Mouse (Mus musculus): ENCODE data around the gene Amz2. TPM values are rescaled to one million over a fixed set of nuclear protein-coding genes. Genes with fewer than 3 reads are reported as not detected.
A peak's percentile ranks its signal among the peaks of the same experiment; 100 is the strongest.

The Amz2 gene
- polyA plus RNA-seq (2014; fragmentation: Nextera tagmentation; extraction: Ambion mirVana), result 46.8 and 48.7 TPM in 2 replicates

DNA sequence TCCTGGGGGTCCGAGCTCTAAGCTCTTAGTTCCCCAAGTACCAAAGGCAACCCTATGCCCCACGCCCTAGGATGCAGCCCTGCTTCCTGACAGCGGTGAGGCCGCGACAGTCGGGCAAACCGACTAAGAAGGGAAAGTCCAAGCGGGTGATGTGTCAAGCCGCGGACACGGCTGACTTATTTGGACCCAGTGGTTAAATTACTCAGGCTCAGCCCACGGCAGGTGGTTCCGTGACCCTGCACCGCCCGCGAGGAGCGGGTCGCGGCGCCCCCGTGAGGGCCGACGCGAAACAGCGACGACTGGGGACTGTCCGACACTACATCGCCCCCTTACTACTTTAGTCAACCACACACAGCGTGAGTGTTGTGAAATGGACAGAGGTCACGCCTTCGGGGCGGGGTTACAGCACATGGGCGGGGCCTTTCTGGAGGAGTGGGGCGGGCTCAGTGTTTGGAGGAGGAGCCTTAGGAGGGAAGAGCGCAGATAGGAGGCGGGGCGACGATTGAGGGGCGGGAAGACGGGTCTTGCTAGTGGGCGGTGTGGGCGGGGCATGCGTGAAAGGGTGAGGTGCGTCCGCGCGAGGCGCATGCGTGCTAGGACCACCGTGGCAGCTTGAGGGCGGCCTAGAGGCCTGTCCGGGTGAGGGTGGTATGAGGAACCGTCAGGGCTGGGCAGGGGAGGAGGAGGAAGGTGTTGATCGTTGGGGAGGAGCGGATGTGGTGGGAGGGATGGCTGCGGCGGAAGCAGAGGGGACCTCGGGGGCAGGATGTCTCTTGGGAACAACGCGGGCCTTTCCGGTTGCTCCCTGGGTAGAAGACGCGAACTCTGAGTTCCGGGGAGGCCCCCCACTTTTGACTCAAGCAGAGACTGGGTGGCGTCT is at the start of gene Amz2:
Gene Amz2 (plus strand): TSS at position 555 of the 880 bp plus-strand sequence.
- Histone ChIP-seq H3K4me3 (ENCODE audit: low read depth, low read length) (peak within 1 kb of the TSS; percentile 57), H3K27me3 (ENCODE audit: control insufficient read depth, insufficient read depth, low read length) (no peaks in the 10 kb centered on the region), H3K36me3 (replicated peaks; ENCODE audit: control insufficient read depth, insufficient read depth, low read depth, low read length) (no peaks in the 10 kb centered on the region), H3K4me2 (ENCODE audit: low read depth, low read length) (peak within 1 kb of the TSS; percentile 58), H3K27ac (replicated peaks; ENCODE audit: low read depth, low read length) (peak within 1 kb of the TSS; percentile 29; the same call in 1 of the 2 replicates), H3K9me3 (replicated peaks; ENCODE audit: control insufficient read depth, low read length) (no peaks in the 10 kb centered on the region), H3K9ac (replicated peaks; ENCODE audit: low read length) (peak within 1 kb of the TSS; percentile 76), H3K4me1 (ENCODE audit: control insufficient read depth, insufficient read depth, low read length) (no peaks in the 10 kb centered on the region)
- 1% methylated on average over 64 of the region's 65 CpGs for WGBS
- peak; percentile 99 for DNase-seq (ENCODE audit: low spot score)
- ATAC-seq (replicated peaks; ENCODE audit: insufficient number of reproducible peaks, low FRiP score, low TSS enrichment, low read depth), result peak; percentile 96

DNA sequence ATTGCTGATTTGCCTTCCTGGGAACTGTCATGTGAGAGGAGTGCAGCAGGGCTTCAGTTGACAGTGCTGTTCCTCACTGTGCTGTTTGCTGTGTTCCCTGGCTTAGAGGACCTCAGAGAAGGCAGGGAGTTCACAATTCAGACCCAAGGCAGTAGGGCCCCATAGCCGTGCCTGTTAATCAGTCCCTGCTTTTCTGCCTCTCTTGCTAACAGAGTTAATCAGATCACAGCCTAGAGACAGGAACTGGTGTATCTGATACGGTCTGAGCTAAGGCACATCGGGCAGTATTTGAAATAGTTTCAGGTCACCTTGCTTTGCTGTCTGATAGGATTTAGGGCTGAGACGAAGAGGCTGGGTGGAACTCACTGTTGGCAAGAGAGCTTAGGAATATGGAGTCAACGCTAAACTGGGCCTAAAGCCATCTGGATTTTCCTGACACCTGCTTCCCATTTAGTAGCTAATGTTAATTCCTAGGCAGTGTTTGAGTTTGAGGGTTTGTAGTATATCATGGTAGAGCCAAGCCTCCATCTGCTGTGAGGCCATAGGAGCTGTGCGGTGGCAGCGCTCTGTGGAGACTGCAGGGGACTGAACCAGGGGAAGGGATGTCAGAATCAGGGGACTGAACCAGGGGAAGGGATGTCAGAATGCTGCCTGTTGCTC is 49.1 kb upstream of the Amz2 start:
- Histone ChIP-seq H3K4me3 (ENCODE audit: low read depth, low read length) (no peak overlapping the region), H3K4me2 (ENCODE audit: low read depth, low read length) (no peak overlapping the region), H3K27me3 (ENCODE audit: control insufficient read depth, insufficient read depth, low read length) (no peaks in the 10 kb centered on the region), H3K36me3 (replicated peaks; ENCODE audit: control insufficient read depth, insufficient read depth, low read depth, low read length) (no peaks in the 10 kb centered on the region; the same call in 1 of the 2 replicates), H3K9me3 (replicated peaks; ENCODE audit: control insufficient read depth, low read length) (no peaks in the 10 kb centered on the region), H3K4me1 (ENCODE audit: control insufficient read depth, insufficient read depth, low read length) (peaks cover 3% of the 10 kb centered on the region; the same call in 1 of the 2 replicates), H3K27ac (replicated peaks; ENCODE audit: low read depth, low read length) (no peak overlapping the region), H3K9ac (replicated peaks; ENCODE audit: low read length) (no peak overlapping the region)
- DNase-seq (ENCODE audit: low spot score) (peak; percentile 63), ATAC-seq (replicated peaks; ENCODE audit: insufficient number of reproducible peaks, low FRiP score, low TSS enrichment, low read depth) (0 out of 2 replicates have a peak, but pooled peaks have one; percentile 16)
- 36% methylated on average over 7 of the region's 7 CpGs for WGBS

DNA sequence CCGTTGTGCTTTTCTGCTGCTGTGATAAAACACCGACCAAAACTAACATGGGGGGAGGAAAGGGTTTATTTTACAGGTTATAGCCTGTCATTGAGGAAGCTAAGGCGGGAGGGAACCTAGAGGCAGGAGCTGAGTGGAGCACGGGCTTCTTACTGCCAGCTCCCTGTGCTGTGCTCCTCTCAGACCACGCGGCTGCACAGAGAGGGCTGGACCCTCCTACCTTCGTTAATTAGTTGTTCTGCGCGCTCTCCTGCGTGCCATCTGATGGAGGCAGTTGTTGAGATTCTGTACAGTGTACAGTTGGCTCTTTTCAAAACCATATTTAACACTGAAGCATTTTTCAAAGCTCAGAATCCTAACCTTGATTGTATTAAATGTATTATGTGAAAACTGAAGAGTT is 48.3 kb upstream of the Amz2 start:
- no peaks in the 10 kb centered on the region for H3K36me3 ChIP-seq (replicated peaks; ENCODE audit: control insufficient read depth, insufficient read depth, low read depth, low read length)
- no peaks in the 10 kb centered on the region for H3K27me3 ChIP-seq (ENCODE audit: control insufficient read depth, insufficient read depth, low read length)
- no peak for ATAC-seq (replicated peaks; ENCODE audit: insufficient number of reproducible peaks, low FRiP score, low TSS enrichment, low read depth)
- no peak overlapping the region for H3K4me3 ChIP-seq (ENCODE audit: low read depth, low read length)
- no peak overlapping the region for H3K9ac ChIP-seq (replicated peaks; ENCODE audit: low read length)
- H3K4me1 ChIP-seq (ENCODE audit: control insufficient read depth, insufficient read depth, low read length), result peaks cover 3% of the 10 kb centered on the region; the same call in 1 of the 2 replicates
- H3K4me2 ChIP-seq (ENCODE audit: low read depth, low read length), result no peak overlapping the region
- no peak overlapping the region for H3K27ac ChIP-seq (replicated peaks; ENCODE audit: low read depth, low read length)
- no peak for DNase-seq (ENCODE audit: low spot score)
- no peaks in the 10 kb centered on the region for H3K9me3 ChIP-seq (replicated peaks; ENCODE audit: control insufficient read depth, low read length)
- 53% methylated on average over 10 of the region's 10 CpGs for WGBS

DNA sequence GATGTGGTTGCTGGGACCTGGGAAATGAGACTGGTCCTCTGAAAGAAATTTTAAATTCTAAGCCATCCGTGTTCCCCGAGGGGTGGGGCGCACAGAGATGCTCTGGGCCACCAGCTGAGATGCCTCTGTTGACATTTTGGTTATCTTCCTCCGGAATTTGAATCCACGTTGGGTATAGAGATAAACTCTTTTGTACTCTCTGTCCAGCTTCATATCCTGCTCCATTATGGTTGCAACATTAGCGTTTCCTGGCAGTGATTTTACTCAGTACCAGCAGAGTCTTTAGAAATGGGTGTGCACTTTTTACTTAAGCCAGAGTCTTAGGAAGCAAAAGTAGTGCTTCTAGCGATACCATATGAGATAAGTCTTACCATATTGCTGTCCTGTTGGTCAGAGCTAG is 47.7 kb upstream of the Amz2 start:
- Histone ChIP-seq H3K4me1 (ENCODE audit: control insufficient read depth, insufficient read depth, low read length) (peaks cover 3% of the 10 kb centered on the region; the same call in 1 of the 2 replicates), H3K27ac (replicated peaks; ENCODE audit: low read depth, low read length) (no peak overlapping the region), H3K36me3 (replicated peaks; ENCODE audit: control insufficient read depth, insufficient read depth, low read depth, low read length) (no peaks in the 10 kb centered on the region), H3K9ac (replicated peaks; ENCODE audit: low read length) (no peak overlapping the region), H3K4me2 (ENCODE audit: low read depth, low read length) (no peak overlapping the region), H3K4me3 (ENCODE audit: low read depth, low read length) (no peak overlapping the region), H3K9me3 (replicated peaks; ENCODE audit: control insufficient read depth, low read length) (no peaks in the 10 kb centered on the region), H3K27me3 (ENCODE audit: control insufficient read depth, insufficient read depth, low read length) (no peaks in the 10 kb centered on the region)
- ATAC-seq (replicated peaks; ENCODE audit: insufficient number of reproducible peaks, low FRiP score, low TSS enrichment, low read depth), result no peak
- WGBS, result 83% methylated on average over 7 of the region's 7 CpGs
- DNase-seq (ENCODE audit: low spot score), result no peak

DNA sequence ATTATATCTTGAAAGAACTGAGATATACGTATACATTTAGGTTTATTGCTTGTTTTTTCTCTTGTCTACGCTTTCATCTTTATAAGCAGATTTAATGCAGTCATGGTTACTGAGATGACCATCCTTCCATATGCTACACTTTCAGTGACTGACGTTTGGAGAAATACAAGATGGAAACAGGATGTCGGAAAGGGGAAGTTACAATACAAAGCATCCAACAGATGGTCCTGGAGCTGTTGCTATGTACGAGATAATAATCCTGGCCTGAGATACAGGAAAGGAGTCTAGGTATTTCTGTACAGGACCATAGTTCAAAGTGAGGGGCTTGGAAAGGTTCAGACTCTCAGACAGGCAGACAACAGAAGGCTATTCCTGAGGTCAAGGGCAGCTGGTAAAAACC is 45.1 kb upstream of the Amz2 start:
- H3K27me3 ChIP-seq (ENCODE audit: control insufficient read depth, insufficient read depth, low read length), result no peaks in the 10 kb centered on the region
- no peaks in the 10 kb centered on the region for H3K36me3 ChIP-seq (replicated peaks; ENCODE audit: control insufficient read depth, insufficient read depth, low read depth, low read length)
- DNase-seq (ENCODE audit: low spot score) (no peak), ATAC-seq (replicated peaks; ENCODE audit: insufficient number of reproducible peaks, low FRiP score, low TSS enrichment, low read depth) (no peak)
- H3K27ac ChIP-seq (replicated peaks; ENCODE audit: low read depth, low read length), result no peak overlapping the region
- no peak overlapping the region for H3K9ac ChIP-seq (replicated peaks; ENCODE audit: low read length)
- no peaks in the 10 kb centered on the region for H3K9me3 ChIP-seq (replicated peaks; ENCODE audit: control insufficient read depth, low read length)
- H3K4me3 ChIP-seq (ENCODE audit: low read depth, low read length), result no peak overlapping the region
- H3K4me2 ChIP-seq (ENCODE audit: low read depth, low read length), result no peak overlapping the region
- WGBS, result 80% methylated on average over 5 of the region's 5 CpGs
- H3K4me1 ChIP-seq (ENCODE audit: control insufficient read depth, insufficient read depth, low read length), result peaks cover 3% of the 10 kb centered on the region; the same call in 1 of the 2 replicates

DNA sequence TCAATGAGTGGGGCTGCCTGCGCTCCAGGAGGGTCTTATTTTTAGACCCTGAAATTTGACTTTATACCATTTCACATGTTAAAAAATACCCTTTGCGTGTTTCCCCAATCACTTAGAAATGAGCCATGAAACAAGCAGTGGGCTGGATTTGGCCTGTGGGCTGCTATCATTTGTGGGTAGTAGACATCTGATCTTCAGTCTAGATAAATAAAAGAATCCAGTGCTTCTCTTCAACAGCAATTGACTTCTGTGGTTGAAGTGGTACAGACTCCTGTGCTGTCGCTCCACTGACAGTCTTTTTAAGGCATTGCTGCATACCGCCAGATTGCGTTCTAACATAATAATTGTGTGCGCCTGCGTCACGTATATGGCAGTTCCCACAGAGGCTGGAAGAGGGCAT is 40.5 kb upstream of the Amz2 start:
- no peak for ATAC-seq (replicated peaks; ENCODE audit: insufficient number of reproducible peaks, low FRiP score, low TSS enrichment, low read depth)
- no peaks in the 10 kb centered on the region for H3K9me3 ChIP-seq (replicated peaks; ENCODE audit: control insufficient read depth, low read length)
- DNase-seq (ENCODE audit: low spot score), result no peak
- no peak overlapping the region for H3K27ac ChIP-seq (replicated peaks; ENCODE audit: low read depth, low read length)
- H3K4me2 ChIP-seq (ENCODE audit: low read depth, low read length), result no peak overlapping the region
- no peaks in the 10 kb centered on the region for H3K27me3 ChIP-seq (ENCODE audit: control insufficient read depth, insufficient read depth, low read length)
- no peaks in the 10 kb centered on the region for H3K4me1 ChIP-seq (ENCODE audit: control insufficient read depth, insufficient read depth, low read length)
- no peak overlapping the region for H3K9ac ChIP-seq (replicated peaks; ENCODE audit: low read length)
- H3K36me3 ChIP-seq (replicated peaks; ENCODE audit: control insufficient read depth, insufficient read depth, low read depth, low read length), result no peaks in the 10 kb centered on the region
- WGBS, result 90% methylated on average over 8 of the region's 8 CpGs
- no peak overlapping the region for H3K4me3 ChIP-seq (ENCODE audit: low read depth, low read length)

DNA sequence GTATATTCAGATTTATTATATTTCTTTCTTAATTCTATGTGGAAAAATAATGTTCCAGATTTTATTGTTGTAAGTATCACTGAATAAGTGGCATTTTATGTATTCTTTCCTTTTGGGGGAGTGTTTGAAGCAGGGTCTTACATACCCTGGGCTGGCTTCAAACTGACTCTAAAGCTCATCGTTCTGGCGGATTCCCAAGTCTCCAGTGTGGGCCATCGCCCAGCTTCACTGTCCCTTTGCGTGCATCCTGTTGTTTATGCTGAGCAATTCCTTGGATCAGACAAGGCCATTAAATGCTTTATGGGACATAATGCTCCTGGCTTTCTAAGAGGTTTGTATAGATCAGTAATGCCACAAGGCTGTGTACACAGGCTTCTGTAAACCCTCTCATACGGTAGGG is 36.7 kb upstream of the Amz2 start:
- WGBS, result 97% methylated on average over 5 of the region's 5 CpGs
- H3K4me1 ChIP-seq (ENCODE audit: control insufficient read depth, insufficient read depth, low read length), result no peaks in the 10 kb centered on the region
- no peaks in the 10 kb centered on the region for H3K27me3 ChIP-seq (ENCODE audit: control insufficient read depth, insufficient read depth, low read length)
- H3K4me2 ChIP-seq (ENCODE audit: low read depth, low read length), result no peak overlapping the region
- no peak overlapping the region for H3K4me3 ChIP-seq (ENCODE audit: low read depth, low read length)
- no peak overlapping the region for H3K9ac ChIP-seq (replicated peaks; ENCODE audit: low read length)
- DNase-seq (ENCODE audit: low spot score) (no peak), ATAC-seq (replicated peaks; ENCODE audit: insufficient number of reproducible peaks, low FRiP score, low TSS enrichment, low read depth) (no peak)
- no peaks in the 10 kb centered on the region for H3K36me3 ChIP-seq (replicated peaks; ENCODE audit: control insufficient read depth, insufficient read depth, low read depth, low read length)
- H3K27ac ChIP-seq (replicated peaks; ENCODE audit: low read depth, low read length), result no peak overlapping the region
- no peaks in the 10 kb centered on the region for H3K9me3 ChIP-seq (replicated peaks; ENCODE audit: control insufficient read depth, low read length)

DNA sequence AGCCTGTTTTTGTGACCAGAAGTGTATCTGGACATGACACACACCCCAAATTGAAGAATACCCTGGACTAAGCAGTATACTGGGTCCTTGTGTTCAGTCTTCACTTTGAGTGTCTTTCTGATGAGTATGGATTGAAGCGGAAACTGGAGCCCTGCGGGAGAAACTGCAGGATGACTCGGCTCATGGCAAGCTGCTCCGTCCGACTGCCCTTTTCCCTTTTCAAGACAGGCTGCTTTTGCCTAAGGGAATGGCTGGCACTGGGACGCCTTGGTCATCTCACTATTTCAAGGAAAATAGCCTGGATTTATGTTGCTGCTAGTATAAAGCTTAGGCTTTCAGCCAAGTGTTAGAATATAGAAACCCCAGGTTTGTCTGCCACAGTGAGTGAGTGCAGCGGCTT is 34.5 kb upstream of the Amz2 start:
- Histone ChIP-seq H3K9ac (replicated peaks; ENCODE audit: low read length) (no peak overlapping the region), H3K4me1 (ENCODE audit: control insufficient read depth, insufficient read depth, low read length) (no peaks in the 10 kb centered on the region), H3K27ac (replicated peaks; ENCODE audit: low read depth, low read length) (no peak overlapping the region), H3K9me3 (replicated peaks; ENCODE audit: control insufficient read depth, low read length) (no peaks in the 10 kb centered on the region), H3K4me3 (ENCODE audit: low read depth, low read length) (no peak overlapping the region), H3K4me2 (ENCODE audit: low read depth, low read length) (no peak overlapping the region), H3K27me3 (ENCODE audit: control insufficient read depth, insufficient read depth, low read length) (no peaks in the 10 kb centered on the region), H3K36me3 (replicated peaks; ENCODE audit: control insufficient read depth, insufficient read depth, low read depth, low read length) (no peaks in the 10 kb centered on the region)
- ATAC-seq (replicated peaks; ENCODE audit: insufficient number of reproducible peaks, low FRiP score, low TSS enrichment, low read depth) (no peak), DNase-seq (ENCODE audit: low spot score) (no peak)
- 69% methylated on average over 7 of the region's 7 CpGs for WGBS

Data from embryonic facial prominence, embryonic 11.5 days (tissue).